Mouse (Mus musculus) hematopoietic stem cell, adult 5-6 weeks (primary cell): ENCODE measurements around the gene Got1. TPM values are rescaled to one million over a fixed set of nuclear protein-coding genes. Genes with fewer than 3 reads are reported as not detected.

Experiments
- ATAC-seq, 2 experiments: fragments of 125-278 bp in 1 of 2; replicated peaks in 1 of 2; 2 replicates each; pipeline ENCODE4 v1.8.0; 2016 to 2017; ENCODE audit warnings: inconsistent platforms in 2 of 2, mild to moderate bottlenecking in 2 of 2, moderate number of reproducible peaks in 2 of 2, low read depth in 1 of 2, moderate TSS enrichment in 1 of 2; ENCODE audit not compliant: low FRiP score in 2 of 2, poor library complexity in 2 of 2, severe bottlenecking in 2 of 2, insufficient read depth in 1 of 2, low TSS enrichment in 1 of 2
- total RNA-seq: library from RNA; stranded (forward); fragments of 172-1452, 232-1000 nt; gene quantifications from 2 replicates; pipeline ENCODE4 v1.2.3, GENCODE M21; 2017

The Got1 gene
- total RNA-seq, 1 experiment from 2014 or later, result 8.7 TPM

DNA sequence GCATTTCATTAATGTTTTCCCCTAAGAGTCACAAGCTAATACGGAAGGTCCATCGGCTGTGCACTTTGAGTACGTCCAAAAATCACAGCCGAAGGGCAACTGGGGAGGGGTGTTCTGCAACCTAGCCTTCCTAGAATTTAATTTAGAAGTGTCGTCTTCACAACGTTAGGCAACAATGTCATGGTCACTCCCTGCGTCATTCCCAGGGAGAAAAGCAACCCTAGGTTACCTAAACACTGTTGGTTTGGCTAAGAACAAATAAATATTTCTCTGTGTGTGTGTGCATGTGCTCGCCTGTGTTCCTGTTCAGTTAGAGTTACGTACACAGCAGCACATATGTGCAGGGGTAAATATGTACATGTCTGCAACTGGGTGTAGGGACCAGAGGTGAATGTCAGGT, 1.6 kb upstream of the Got1 start:
- no peak for ATAC-seq

DNA sequence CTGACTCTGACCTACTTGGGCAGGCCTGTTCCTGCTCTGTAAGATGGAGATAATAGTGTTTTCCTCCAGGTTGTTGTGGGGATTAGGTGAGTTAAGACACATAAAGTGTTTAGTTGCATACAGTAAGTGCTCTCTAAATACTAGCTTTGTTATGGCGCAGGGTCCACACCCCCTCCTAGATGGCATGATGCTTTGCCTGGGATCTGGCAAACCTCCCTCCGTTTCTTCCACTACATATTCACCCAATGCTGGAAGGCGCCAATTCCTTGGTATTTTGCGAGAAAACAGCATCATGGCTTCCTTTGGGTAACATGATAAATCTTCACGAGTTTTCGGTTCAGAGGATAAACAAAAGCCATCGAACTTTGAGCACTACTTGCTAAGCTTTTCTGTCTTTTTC, 1.2 kb upstream of the Got1 start:
- ATAC-seq, result no peak

DNA sequence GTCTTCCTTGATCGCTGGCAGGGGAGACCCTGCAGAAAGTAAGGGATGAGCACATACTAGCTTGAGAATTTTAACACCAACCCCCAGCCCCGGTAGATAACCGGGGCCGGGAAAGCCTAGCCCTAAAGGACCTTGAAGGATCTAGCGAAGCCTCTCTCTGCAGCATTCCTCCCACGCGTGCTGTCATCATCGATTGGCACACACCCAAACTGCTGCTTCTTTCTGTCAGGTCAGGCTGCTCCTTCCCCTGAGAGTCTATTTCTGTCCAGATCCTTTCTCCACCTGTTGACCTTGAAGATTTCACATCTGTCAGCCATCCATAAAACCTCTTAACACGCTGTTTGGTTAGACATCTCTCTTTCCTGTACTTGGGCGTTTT, 688 bp upstream of the Got1 start:
- ATAC-seq, result no peak

DNA sequence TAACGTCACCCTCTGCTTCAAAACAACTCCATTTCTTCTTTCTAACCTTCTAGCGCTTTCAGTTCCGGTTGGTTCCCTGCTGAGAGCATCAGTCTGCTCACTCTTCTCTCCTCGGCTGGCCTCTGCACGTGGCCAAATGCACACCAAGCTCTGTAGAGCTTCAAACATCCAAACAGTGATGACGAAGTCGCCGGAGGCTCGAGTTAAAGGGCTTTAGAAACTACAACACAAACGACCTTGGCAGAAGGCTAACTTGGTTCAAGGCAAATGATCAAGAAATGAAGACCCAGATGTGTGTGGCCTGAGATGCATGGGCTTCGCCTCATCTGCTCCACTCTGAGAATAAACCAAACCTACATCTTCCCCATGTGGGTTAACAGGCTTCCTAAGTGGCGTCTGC, 854 bp downstream of the Got1 start:
- no peak for ATAC-seq

DNA sequence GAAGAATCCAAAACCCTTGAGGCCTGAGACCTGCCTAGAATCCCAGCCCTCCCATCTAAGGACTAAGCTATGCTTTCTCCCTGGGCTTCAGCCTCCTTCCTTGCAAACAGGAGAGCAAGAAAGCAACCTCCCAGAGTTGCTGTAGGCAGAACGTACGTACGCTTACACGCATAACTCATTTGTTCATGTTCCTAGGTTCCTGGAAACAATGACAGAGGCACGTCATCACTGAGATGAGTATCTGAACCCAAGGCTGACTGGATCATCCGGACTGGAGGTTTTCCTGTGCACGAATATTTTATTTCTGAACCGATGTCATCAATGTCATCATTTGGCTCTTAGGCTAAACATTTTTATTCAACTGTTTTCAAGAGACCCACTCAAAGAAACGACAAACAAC, 2.4 kb downstream of the Got1 start:
- ATAC-seq, result no peak

DNA sequence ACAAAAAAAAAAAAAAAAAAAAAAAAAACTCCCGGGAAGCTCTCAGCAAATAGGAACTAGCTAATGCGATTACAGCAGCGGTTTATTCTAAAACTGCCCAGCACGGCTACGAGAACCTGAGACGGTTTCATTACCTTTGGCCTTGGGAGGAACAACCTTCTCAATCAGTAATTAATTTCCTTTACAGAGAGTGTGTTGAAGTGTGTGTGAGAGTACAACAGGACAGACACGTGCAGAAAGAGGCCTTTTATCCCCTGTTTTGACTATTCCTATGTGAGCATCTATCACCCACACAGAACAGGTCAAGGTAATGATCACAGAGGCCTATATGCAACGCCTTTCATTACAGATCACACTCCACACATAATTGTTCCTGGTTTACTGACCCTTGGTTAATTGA, 3.0 kb downstream of the Got1 start:
- no peak for ATAC-seq

DNA sequence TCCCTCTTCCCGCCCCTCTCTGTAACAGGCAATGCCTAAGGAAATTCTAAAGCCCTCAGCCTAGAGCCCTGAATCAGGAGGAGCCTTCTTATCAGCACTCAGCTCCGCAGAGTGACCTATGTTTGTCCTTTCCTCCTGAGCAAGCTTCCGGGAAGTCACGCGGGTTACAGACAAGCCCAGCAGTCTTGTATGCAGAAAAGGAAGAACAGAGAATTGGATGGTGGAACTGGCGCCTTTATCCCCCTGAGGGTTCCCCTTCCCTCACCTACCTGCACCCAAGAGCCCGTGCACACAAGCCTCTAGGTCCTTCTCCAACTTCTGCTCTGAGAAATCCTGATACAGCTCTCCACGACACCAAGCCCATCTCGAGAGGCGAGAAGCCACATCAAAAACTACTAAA, 4.0 kb downstream of the Got1 start:
- no peak for ATAC-seq

DNA sequence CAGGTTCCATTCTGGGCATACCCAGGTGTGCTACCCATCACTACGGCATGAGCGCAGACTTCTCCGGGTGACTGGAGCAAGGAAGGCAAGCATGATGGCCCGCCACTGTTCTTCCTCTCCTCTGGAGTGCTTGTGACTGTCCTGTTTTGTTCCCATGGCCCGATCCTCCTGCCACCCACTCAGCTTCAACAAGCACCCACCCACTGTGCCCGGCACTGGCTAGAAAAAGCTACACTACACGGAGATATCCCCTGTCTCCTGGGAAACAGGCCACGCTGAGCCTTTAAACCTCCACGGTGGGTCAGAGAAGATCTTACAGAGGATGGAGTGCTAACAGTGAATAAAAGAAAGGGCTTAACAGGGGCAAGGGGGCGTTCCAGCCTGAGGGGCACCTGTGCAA, 5.2 kb downstream of the Got1 start:
- no peak for ATAC-seq

DNA sequence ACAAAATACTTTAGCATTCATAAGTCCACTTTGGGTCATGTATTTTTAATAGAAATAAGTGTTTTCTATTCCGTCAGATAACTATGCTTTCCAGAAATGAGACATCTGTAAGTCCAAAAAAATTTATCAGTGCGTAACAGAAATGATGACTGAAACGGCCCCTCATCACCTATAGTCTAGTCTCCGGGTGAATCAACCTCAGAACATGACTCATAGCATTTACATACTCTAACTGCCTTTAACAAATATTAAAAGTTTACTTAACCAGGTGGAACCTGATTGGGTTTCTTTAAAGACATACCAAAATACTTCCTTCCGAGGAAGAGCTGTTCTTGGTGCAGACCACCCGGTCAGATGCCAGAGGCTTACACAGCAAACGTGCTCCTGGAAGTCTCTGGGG, 6.1 kb downstream of the Got1 start:
- no peak for ATAC-seq

DNA sequence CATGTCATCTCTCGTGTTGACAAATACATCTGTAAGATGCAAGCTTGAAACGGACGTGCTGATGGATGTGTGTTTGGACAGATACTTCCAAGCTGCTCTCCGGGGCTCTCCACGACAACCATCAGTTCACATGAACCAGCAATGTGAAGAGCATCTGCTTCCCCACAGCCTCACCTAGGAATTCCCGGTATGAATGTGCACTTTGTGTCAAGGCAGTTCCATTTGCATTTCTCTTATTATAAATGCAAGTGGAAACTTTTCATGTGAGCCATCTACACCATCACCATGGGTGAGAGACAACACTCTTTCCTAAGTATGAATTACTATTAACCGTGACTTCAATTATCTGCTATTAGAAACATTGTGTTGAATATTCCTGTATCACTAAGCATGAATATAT, 6.6 kb downstream of the Got1 start:
- ATAC-seq, result no peak

DNA sequence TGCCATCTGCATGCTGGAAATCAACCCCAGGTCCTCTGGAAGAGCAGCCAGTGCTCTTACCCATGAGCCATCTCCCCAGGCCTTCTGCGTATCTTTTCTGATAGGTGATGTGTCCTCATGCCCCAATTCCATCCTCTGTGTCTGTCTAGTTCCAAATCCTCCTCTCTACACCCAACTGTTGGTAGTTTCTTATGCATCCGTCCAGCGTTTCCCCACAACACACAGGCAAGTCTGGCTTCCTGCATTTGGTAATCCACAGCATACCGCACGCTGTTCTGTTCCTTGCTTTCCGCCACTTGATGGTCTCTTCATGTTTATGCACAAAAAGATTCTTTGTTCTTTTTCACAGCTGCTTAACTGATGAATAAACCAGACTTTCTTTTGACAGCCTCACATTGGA, 7.1 kb downstream of the Got1 start:
- ATAC-seq, result no peak; a peak in 1 of 4 replicates

DNA sequence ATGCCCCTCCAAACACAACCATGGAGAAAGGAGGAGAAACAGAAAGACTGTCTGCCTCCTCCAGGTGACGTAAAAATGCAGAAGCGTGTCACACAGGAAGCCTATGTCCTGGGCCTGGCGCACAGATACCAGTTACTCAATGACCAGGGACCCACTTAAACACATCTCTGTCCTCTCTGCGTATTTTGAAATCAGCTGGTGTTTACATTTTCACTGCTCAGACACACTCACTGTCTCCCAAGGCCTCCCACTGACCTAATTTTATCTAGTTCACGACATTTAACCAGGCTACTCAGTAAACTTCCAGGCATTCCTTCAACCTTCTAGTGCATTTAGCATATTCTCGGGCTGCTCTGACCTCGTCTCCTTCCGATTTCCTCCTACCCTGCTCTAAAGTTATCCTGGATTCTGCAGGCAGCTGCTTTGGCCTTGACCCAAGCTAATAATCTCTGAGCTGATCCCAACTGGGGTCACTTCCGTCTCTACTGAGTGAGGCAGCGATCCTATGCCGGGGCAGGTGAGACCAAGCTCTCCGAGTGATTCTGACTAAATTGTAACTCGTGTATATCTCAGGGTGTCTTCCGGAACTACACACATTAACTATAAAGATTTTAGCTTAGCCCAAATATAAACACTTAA, 7.9 kb downstream of the Got1 start:
- ATAC-seq, result peak in 1 of 2 experiments; percentile 37; a peak in 1 of 4 replicates

DNA sequence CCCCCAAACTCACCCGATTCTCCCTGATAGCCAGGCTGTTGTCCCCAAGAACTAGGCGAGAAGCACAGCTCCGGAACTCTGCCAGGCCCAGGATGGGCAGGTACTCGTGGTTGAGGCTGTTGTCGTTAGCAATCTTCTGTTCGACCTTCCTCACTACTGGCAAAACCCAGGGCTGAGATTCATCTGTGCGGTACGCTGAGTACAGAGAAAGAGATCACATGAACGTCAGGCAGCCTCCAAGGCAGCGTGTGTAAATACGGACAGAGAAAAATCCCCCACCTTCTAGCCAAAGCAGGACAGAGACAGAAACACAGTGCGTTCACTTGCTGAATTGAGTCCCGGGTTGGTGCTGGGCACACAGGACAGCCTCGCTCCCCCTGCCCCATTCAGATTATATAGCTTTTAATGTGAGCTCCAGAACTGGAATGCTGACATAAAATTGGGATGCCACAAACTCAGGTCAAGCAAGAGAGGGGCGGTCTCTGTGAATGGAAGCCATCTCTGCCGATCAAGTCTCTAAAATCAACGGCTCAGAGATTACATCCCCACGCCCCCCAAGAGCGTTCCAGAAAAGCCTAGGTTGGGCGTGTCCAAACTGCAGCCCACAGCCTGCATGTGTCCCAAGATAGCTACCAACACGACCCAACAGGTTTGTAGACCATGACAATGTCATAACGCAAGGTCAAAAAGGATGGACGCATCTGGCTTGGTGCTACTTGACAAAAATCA, 8.6 kb downstream of the Got1 start:
- no peak for ATAC-seq

DNA sequence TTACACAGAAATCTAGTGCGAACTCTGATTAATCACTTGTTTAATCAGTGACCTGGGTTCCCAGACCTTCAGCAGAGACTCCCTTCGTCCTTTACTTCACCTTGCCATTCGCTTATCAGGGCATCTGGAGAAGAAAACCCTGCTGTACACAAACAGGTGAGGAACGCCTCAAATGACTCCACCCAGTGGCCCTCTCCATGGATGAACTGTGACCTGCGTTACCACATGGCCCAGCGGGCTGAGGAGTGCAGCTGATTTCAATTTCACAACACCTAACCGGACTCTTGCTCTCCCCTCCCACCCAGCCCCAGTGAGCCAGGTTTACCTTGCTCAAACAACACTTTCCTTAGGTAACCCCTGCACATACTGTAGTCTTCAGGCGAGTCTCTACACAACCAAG, 10.5 kb downstream of the Got1 start:
- ATAC-seq, result no peak

DNA sequence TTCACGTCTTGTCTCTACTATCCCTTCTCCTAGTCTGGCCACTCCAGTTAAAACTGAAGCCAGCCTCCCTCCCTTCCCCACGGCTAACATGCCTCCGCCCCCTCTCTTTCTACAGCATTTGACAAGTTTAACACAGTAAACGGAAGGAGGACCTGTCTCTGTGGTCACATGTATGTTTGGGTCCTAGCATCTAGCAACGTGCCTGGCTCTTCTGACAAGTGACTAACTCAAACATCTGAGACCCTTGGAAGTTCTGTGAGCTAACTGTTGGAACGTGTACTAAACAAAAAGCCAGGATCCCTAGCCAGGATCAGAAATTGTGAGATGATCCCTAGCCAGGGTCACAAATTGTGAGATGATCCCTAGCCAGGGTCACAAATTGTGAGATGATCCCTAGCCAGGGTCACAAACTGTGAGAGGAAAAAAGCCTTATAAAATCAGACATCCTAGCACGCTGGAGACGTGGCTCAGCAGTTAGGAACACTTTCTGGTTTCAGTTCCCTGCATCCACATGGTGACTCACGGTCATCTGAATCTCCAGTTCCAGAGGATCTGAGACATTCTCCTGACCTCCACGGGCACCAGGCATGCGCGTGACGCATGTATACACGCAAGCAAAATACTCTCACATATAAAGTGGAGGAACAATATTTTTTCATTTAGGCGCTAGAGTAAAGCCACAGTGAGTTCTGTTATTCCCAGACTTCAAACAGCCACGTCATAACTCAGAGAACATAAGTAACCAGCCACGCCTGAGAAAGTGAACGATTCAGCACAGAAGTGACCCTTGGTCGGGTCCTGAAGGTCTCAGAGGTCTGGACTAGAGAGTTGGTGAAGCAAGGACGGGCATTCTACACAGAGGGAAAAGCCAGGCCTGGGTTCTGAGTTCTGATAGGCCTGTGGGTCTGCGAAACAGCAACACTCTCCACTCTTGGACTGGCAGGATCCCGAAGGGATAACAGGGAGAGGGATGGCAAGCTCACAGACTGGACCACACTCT, 12.5 kb downstream of the Got1 start:
- no peak for ATAC-seq

DNA sequence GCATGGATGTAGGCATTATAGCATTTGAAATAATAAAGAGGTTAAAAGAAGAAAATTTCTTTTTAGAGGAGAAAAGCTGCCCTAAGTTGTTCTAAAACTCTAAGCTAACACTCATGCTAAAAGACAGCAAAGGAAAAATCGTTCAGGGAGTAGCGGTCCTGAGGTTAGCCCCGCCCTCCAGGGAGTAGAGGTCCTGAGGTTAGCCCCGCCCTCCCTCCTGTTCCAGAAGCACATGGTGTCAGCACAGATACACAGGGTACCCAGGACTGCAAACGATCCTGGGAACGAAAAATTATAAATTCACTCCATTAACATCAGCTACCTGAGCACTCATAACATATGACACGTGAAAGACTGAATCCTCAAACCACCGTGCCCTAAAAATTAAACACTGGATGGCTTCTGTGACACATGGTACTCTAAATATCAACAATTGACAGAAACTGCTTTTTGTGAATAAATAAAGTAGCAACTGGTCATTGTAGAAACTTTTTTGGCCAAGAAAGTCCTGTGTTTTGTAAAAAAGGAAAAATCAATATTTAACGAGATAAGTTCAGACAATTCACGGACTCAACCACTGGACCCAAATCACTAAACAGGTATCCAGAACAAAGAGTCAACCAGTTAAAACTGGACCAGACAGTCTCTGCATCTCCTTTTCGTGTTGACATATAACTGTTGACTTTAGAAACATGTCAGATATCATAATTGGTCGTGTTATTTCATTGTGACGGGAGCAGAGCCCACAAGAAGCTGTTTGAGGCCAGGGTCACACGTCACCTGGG, 13.8 kb downstream of the Got1 start:
- ATAC-seq, result no peak

DNA sequence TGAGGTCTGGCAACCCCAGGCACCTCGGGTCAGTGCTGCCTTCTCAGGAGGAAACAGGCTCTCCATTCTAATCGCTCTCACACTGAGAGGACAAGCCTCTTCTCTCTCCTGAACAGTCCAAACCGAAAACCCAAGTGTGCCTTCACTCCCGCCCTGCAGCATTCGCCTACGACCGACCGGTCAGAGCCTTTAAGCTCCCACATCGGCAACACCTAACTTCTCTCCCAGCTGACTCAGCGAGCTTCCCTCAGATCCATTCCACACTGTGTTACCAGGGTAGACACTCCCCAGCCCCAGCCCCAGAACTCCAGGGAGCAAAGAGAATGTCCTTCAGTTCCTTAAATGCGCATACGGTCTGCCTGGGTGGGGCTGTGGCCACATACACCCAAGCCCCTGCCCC, 19.0 kb downstream of the Got1 start:
- ATAC-seq, result no peak
